Mouse (Mus musculus): ENCODE measurements around the gene Top2b. TPM values are rescaled to one million over a fixed set of nuclear protein-coding genes. Genes with fewer than 3 reads are reported as not detected.
A peak's percentile ranks its signal among the peaks of the same experiment; 100 is the strongest.

The Top2b gene
- 8.9 and 16.5 TPM in 2 replicates for polyA plus RNA-seq (2012; rRNA removed)
- 21.0 and 21.1 TPM in 2 replicates for polyA plus RNA-seq (2014; fragmentation: Nextera tagmentation; extraction: Ambion mirVana)

DNA sequence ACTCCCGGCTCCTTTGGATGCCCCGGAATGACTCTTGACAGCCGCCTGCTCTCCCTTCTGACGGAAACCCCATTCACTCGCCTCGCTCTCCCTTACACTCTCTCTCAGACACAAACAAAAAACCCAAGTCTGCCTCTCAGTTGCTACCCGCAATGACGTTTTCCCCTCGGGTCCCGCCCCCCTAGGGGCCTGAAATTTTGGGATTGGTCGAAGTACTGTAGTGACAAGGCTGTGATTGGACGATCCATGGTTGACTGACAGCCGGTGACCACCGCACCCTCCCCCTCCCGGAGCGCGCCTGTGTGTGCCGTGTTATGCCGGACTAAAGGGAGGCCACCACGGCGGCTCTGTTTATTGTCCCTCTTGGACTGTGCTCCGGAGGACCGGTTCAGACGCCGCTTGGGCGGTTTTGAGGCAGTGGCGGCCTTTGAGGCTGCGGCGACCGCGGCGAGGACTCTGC lies at the start of gene Top2b:
TSS of gene Top2b (plus strand) at position 302 of the 460 bp plus-strand sequence.
- H3K4me3 ChIP-seq (ENCODE audit: insufficient read depth in 1 of 2, low read depth in 2 of 2, low read length in 2 of 2), result peak within 1 kb of the TSS; percentile 83 to 97
- under 1% methylated on average over 32 of the region's 32 CpGs for WGBS (ENCODE audit: insufficient replicate concordance)

DNA sequence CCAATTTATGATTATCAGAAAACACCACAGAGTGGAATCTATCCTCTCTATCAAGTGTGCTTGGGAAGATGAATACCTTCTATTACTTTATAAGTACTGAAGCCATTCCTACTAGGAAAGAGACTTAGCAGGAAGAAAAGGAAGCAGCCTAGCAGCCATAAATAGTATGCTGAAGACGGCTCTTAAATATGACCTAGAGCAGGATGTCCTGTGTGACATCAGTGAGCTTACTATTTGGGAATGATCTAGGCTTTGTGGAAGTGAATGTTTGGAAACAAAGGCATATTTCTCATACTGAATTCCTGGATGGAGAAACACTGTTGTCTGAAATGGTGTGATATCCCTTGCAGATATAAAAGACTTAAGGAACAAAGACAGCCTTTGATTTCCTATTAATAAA lies 48.3 kb upstream of the Top2b start:
- TF ChIP-seq EP300 (IDR thresholded peaks at IDR 0.05; ENCODE audit: low read depth), result no peak
- no peak for TF ChIP-seq CTCF (IDR thresholded peaks at IDR 0.05; ENCODE audit: low read depth)
- WGBS (ENCODE audit: insufficient replicate concordance), result 48% methylated on average over 1 of the region's 1 CpGs
- H3K9me3 ChIP-seq (ENCODE audit: control insufficient read depth, low read length), result no peaks in the 10 kb centered on the region
- H3K27me3 ChIP-seq (ENCODE audit: control insufficient read depth, insufficient read depth, low read length), result no peaks in the 10 kb centered on the region
- no peak overlapping the region for H3K27ac ChIP-seq
- no peak overlapping the region for H3K4me3 ChIP-seq (ENCODE audit: insufficient read depth in 1 of 2, low read depth in 2 of 2, low read length in 2 of 2)
- peaks cover 4 to 5% of the 10 kb centered on the region in 2 experiments; a peak in 3 of 4 replicates for H3K4me1 ChIP-seq (replicated peaks; ENCODE audit: control insufficient read depth in 2 of 2, insufficient read depth in 2 of 2, low read length in 1 of 2)
- H3K36me3 ChIP-seq (replicated peaks; ENCODE audit: control insufficient read depth, insufficient read depth, low read depth), result no peaks in the 10 kb centered on the region
- no peak overlapping the region for H3K9ac ChIP-seq (replicated peaks)
- DNase-seq (ENCODE audit: low read depth in 3 of 3, low spot score in 3 of 3) (no peak), ATAC-seq (ENCODE audit: insufficient read depth) (no peak)
- no peak overlapping the region for H3K4me2 ChIP-seq (ENCODE audit: low read depth)

More for the DNA sequence above, at the start of gene Top2b:
- TF ChIP-seq CTCF (IDR thresholded peaks at IDR 0.05; ENCODE audit: low read depth) (no peak), EP300 (IDR thresholded peaks at IDR 0.05; ENCODE audit: low read depth) (0 out of 2 replicates have a peak, but pooled peaks have one; percentile 7)
- ATAC-seq (ENCODE audit: insufficient read depth) (peak; percentile 97), DNase-seq (ENCODE audit: low read depth in 3 of 3, low spot score in 3 of 3) (peak; percentile 95 to 97 (median 97))
- Histone ChIP-seq H3K9me3 (ENCODE audit: control insufficient read depth, low read length) (no peaks in the 10 kb centered on the region), H3K27me3 (ENCODE audit: control insufficient read depth, insufficient read depth, low read length) (no peaks in the 10 kb centered on the region), H3K27ac (peak within 1 kb of the TSS; percentile 87), H3K9ac (replicated peaks) (peak within 1 kb of the TSS; percentile 98), H3K4me2 (ENCODE audit: low read depth) (peak within 1 kb of the TSS; percentile 98), H3K4me1 (replicated peaks; ENCODE audit: control insufficient read depth in 2 of 2, insufficient read depth in 2 of 2, low read length in 1 of 2) (peaks cover 8 to 16% of the 10 kb centered on the region in 2 experiments), H3K36me3 (replicated peaks; ENCODE audit: control insufficient read depth, insufficient read depth, low read depth) (no peaks in the 10 kb centered on the region)

DNA sequence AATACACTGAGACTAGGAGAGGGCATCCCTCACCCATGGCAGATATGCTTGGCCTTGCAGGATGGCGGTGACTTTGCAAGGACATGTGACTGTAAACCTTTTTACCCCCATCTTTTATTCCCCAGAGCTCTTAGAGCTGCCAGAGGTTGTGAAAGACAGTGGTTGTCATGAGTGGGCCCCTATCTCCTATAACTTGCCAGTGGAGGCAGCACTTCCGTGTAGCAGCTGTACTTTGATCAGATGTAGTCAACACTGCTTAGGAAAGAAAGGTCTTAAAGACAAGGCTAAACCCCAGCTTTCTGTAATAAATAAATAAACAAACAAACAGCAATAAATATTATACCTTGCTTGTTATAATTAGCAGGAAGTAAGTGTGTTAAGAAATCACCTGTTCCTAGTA lies 45.2 kb upstream of the Top2b start:
- ATAC-seq (ENCODE audit: insufficient read depth), result no peak

DNA sequence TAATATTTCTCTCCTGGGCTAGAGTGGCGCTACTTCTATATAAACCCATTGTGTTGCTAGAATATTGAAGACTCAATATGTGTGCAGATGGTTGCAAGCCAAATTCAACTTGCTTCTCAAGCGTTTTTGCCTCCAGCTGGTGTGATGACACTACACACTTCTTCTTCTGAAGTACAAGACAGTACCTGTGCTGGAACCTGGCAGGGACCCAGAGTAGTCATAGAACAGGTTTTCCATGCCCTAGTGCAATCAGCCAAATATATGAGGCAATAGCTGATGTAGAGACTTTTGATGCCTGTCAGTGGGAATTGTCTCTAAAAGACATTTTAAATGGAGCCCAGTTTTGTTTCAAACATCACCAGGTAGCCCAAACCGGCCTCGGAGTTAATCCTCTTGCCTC lies 40.6 kb upstream of the Top2b start:
- no peak overlapping the region for H3K4me2 ChIP-seq (ENCODE audit: low read depth)
- H3K9me3 ChIP-seq (ENCODE audit: control insufficient read depth, low read length), result no peaks in the 10 kb centered on the region
- no peaks in the 10 kb centered on the region for H3K36me3 ChIP-seq (replicated peaks; ENCODE audit: control insufficient read depth, insufficient read depth, low read depth)
- TF ChIP-seq EP300 (IDR thresholded peaks at IDR 0.05; ENCODE audit: low read depth) (no peak), CTCF (IDR thresholded peaks at IDR 0.05; ENCODE audit: low read depth) (no peak)
- no peak overlapping the region for H3K4me3 ChIP-seq (ENCODE audit: insufficient read depth in 1 of 2, low read depth in 2 of 2, low read length in 2 of 2)
- no peaks in the 10 kb centered on the region for H3K27me3 ChIP-seq (ENCODE audit: control insufficient read depth, insufficient read depth, low read length)
- H3K27ac ChIP-seq, result no peak overlapping the region
- H3K9ac ChIP-seq (replicated peaks), result no peak overlapping the region
- 75% methylated on average over 4 of the region's 4 CpGs for WGBS (ENCODE audit: insufficient replicate concordance)
- ATAC-seq (ENCODE audit: insufficient read depth), result no peak
- H3K4me1 ChIP-seq (replicated peaks; ENCODE audit: control insufficient read depth in 2 of 2, insufficient read depth in 2 of 2, low read length in 1 of 2), result no peaks in the 10 kb centered on the region
- no peak for DNase-seq (ENCODE audit: low read depth in 3 of 3, low spot score in 3 of 3)

More for the DNA sequence above, 45.2 kb upstream of the Top2b start:
- TF ChIP-seq CTCF (IDR thresholded peaks at IDR 0.05; ENCODE audit: low read depth), result no peak
- TF ChIP-seq EP300 (IDR thresholded peaks at IDR 0.05; ENCODE audit: low read depth), result no peak
- H3K27me3 ChIP-seq (ENCODE audit: control insufficient read depth, insufficient read depth, low read length), result no peaks in the 10 kb centered on the region
- no peak overlapping the region for H3K4me3 ChIP-seq (ENCODE audit: insufficient read depth in 1 of 2, low read depth in 2 of 2, low read length in 2 of 2)
- no peaks in the 10 kb centered on the region for H3K9me3 ChIP-seq (ENCODE audit: control insufficient read depth, low read length)
- no peak overlapping the region for H3K9ac ChIP-seq (replicated peaks)
- H3K4me2 ChIP-seq (ENCODE audit: low read depth), result no peak overlapping the region
- H3K27ac ChIP-seq, result no peak overlapping the region
- H3K36me3 ChIP-seq (replicated peaks; ENCODE audit: control insufficient read depth, insufficient read depth, low read depth), result no peaks in the 10 kb centered on the region
- 56% methylated on average over 2 of the region's 2 CpGs for whole genome bisulfite sequencing (ENCODE audit: insufficient replicate concordance)
- no peak for DNase-seq (ENCODE audit: low read depth in 3 of 3, low spot score in 3 of 3)
- no peaks in the 10 kb centered on the region for H3K4me1 ChIP-seq (replicated peaks; ENCODE audit: control insufficient read depth in 2 of 2, insufficient read depth in 2 of 2, low read length in 1 of 2)

DNA sequence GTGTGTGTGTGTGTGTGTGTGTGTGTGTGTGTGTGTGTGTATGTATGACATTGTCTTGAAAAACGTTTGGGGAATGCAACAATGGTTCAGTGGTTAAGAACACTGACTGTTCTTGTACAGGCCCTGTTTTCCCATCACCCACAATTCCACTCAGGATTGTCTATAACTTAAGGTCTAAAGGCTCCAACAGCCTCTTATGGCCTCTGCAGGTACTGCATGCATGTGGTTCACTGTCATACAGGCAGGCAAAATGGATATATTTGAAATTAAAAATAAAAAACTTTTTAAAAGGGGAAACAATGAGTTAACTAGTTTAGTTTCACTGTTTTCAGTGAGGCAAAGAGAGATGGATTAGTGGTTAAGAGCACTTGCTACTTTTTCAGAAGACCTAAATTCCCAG lies 39.8 kb upstream of the Top2b start:
- TF ChIP-seq EP300 (IDR thresholded peaks at IDR 0.05; ENCODE audit: low read depth), result no peak
- peak; percentile 26; the same call in 1 of the 2 replicates for TF ChIP-seq CTCF (IDR thresholded peaks at IDR 0.05; ENCODE audit: low read depth)
- DNase-seq (ENCODE audit: low read depth in 3 of 3, low spot score in 3 of 3), result no peak
- no peaks in the 10 kb centered on the region for H3K9me3 ChIP-seq (ENCODE audit: control insufficient read depth, low read length)
- WGBS (ENCODE audit: insufficient replicate concordance), result 16% methylated on average over 1 of the region's 1 CpGs
- H3K4me3 ChIP-seq (ENCODE audit: insufficient read depth in 1 of 2, low read depth in 2 of 2, low read length in 2 of 2), result no peak overlapping the region
- no peak overlapping the region for H3K27ac ChIP-seq
- no peak for ATAC-seq (ENCODE audit: insufficient read depth)
- no peaks in the 10 kb centered on the region for H3K27me3 ChIP-seq (ENCODE audit: control insufficient read depth, insufficient read depth, low read length)
- H3K4me1 ChIP-seq (replicated peaks; ENCODE audit: control insufficient read depth in 2 of 2, insufficient read depth in 2 of 2, low read length in 1 of 2), result no peaks in the 10 kb centered on the region
- no peak overlapping the region for H3K9ac ChIP-seq (replicated peaks)
- H3K4me2 ChIP-seq (ENCODE audit: low read depth), result no peak overlapping the region
- H3K36me3 ChIP-seq (replicated peaks; ENCODE audit: control insufficient read depth, insufficient read depth, low read depth), result no peaks in the 10 kb centered on the region
